Mouse (Mus musculus): ENCODE results near the gene Samm50. TPM values are rescaled to one million over a fixed set of nuclear protein-coding genes. Genes with fewer than 3 reads are reported as not detected.

Samm50 gene
- polyA plus RNA-seq, 1 experiment from 2014 or later, result 56.3 TPM

DNA sequence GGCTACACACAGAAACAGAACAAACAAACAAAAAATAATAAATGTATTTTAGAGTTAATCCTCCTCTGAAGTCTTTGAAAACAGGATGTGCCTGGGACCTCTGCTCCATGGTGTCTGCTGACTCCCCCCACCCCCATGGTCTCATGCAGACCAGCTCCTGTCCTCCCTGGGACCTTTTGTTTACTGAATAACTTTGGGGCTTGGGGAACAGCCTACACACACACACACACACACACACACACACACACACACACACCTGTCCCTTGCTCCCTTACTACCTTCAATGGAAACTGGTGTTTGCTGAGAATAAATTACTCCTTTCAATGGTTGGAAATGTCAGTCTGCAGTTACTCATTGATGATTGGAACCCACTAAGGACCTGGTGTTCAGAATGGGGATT lies 24.0 kb downstream of the Samm50 start:
- no peaks in the 10 kb centered on the region for H3K9me3 ChIP-seq (ENCODE audit: control insufficient read depth, low read length)
- ATAC-seq (ENCODE audit: low FRiP score) (no peak), DNase-seq (ENCODE audit: low spot score) (no peak)
- no peaks in the 10 kb centered on the region for H3K27me3 ChIP-seq (ENCODE audit: control insufficient read depth, insufficient read depth, low read length)
- H3K9ac ChIP-seq, result no peak overlapping the region
- peaks cover 26% of the 10 kb centered on the region for H3K4me1 ChIP-seq (replicated peaks; ENCODE audit: control insufficient read depth, insufficient read depth, low read length)
- H3K4me2 ChIP-seq (replicated peaks), result no peak overlapping the region
- H3K36me3 ChIP-seq (replicated peaks; ENCODE audit: control insufficient read depth, insufficient read depth), result peaks cover 14% of the 10 kb centered on the region; the same call in 1 of the 2 replicates
- H3K27ac ChIP-seq, result 0 out of 2 replicates have a peak overlapping the region, but pooled peaks have one; percentile 4
- no peak overlapping the region for H3K4me3 ChIP-seq (replicated peaks; ENCODE audit: low read length)

GRCm38 (mm10) chr15:84216461-84217084 lies 24.5 kb downstream of the Samm50 start:
- peaks cover 9% of the 10 kb centered on the region; the same call in 1 of the 2 replicates for H3K36me3 ChIP-seq (replicated peaks; ENCODE audit: control insufficient read depth, insufficient read depth)
- 0 out of 2 replicates have a peak overlapping the region, but pooled peaks have one; percentile 4 for H3K27ac ChIP-seq
- DNase-seq (ENCODE audit: low spot score) (no peak), ATAC-seq (ENCODE audit: low FRiP score) (no peak)
- H3K4me1 ChIP-seq (replicated peaks; ENCODE audit: control insufficient read depth, insufficient read depth, low read length), result peaks cover 26% of the 10 kb centered on the region
- no peaks in the 10 kb centered on the region for H3K9me3 ChIP-seq (ENCODE audit: control insufficient read depth, low read length)
- no peaks in the 10 kb centered on the region for H3K27me3 ChIP-seq (ENCODE audit: control insufficient read depth, insufficient read depth, low read length)
- no peak overlapping the region for H3K9ac ChIP-seq
- WGBS, result 28% methylated on average over 7 of the region's 7 CpGs
- no peak overlapping the region for H3K4me2 ChIP-seq (replicated peaks)
- H3K4me3 ChIP-seq (replicated peaks; ENCODE audit: low read length), result no peak overlapping the region

- 27% methylated on average over 23 of the region's 23 CpGs for WGBS
- Histone ChIP-seq H3K4me2 (replicated peaks) (no peak overlapping the region), H3K9ac (no peak overlapping the region), H3K4me3 (replicated peaks; ENCODE audit: low read length) (no peak overlapping the region), H3K27ac (no peak overlapping the region), H3K4me1 (replicated peaks; ENCODE audit: control insufficient read depth, insufficient read depth, low read length) (peaks cover 26% of the 10 kb centered on the region), H3K27me3 (ENCODE audit: control insufficient read depth, insufficient read depth, low read length) (no peaks in the 10 kb centered on the region), H3K9me3 (ENCODE audit: control insufficient read depth, low read length) (no peaks in the 10 kb centered on the region), H3K36me3 (replicated peaks; ENCODE audit: control insufficient read depth, insufficient read depth) (0 out of 2 replicates have a peak, but pooled peaks cover 9% of the 10 kb centered on the region)
- no peak for DNase-seq (ENCODE audit: low spot score)
- no peak for ATAC-seq (ENCODE audit: low FRiP score)
Measured at GRCm38 (mm10) chr15:84217969-84218782, 26.1 kb downstream of the Samm50 start.

DNA sequence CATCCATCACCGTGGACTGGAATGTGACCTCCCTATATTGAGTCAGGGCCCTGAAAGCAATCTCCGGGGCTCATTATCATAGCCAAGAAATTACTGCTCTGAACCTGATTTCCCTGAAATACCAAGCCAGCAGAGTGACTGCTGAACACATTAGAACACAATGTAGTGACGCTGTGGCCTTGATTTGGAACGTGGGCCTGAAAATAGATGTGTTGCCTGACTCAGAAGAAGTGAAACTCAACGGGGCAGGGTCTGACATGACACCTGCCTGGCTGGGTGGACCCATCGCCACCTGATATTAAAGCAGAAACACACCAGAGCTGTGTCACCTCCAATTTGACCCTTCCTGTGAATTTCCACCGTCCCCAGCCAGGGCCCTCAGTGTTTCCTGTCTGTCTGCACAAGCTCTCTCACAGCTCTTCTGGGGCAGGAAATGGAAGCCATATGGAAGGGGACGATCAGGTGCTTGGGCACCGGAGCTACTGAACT lies 26.8 kb downstream of the Samm50 start:
- Histone ChIP-seq H3K36me3 (replicated peaks; ENCODE audit: control insufficient read depth, insufficient read depth) (0 out of 2 replicates have a peak, but pooled peaks cover 9% of the 10 kb centered on the region), H3K4me1 (replicated peaks; ENCODE audit: control insufficient read depth, insufficient read depth, low read length) (peaks cover 33% of the 10 kb centered on the region), H3K4me3 (replicated peaks; ENCODE audit: low read length) (no peak overlapping the region), H3K27ac (peak overlapping the region; percentile 63; the same call in 1 of the 2 replicates), H3K9ac (no peak overlapping the region), H3K27me3 (ENCODE audit: control insufficient read depth, insufficient read depth, low read length) (no peaks in the 10 kb centered on the region), H3K9me3 (ENCODE audit: control insufficient read depth, low read length) (no peaks in the 10 kb centered on the region), H3K4me2 (replicated peaks) (no peak overlapping the region)
- DNase-seq (ENCODE audit: low spot score) (no peak), ATAC-seq (ENCODE audit: low FRiP score) (no peak)
- 26% methylated on average over 9 of the region's 9 CpGs for WGBS

- Histone ChIP-seq H3K9me3 (ENCODE audit: control insufficient read depth, low read length) (no peaks in the 10 kb centered on the region), H3K9ac (no peak overlapping the region), H3K4me2 (replicated peaks) (no peak overlapping the region), H3K36me3 (replicated peaks; ENCODE audit: control insufficient read depth, insufficient read depth) (no peaks in the 10 kb centered on the region), H3K4me3 (replicated peaks; ENCODE audit: low read length) (no peak overlapping the region), H3K4me1 (replicated peaks; ENCODE audit: control insufficient read depth, insufficient read depth, low read length) (peaks cover 47% of the 10 kb centered on the region), H3K27me3 (ENCODE audit: control insufficient read depth, insufficient read depth, low read length) (no peaks in the 10 kb centered on the region), H3K27ac (no peak overlapping the region)
- ATAC-seq (ENCODE audit: low FRiP score) (no peak), DNase-seq (ENCODE audit: low spot score) (no peak)
- 79% methylated on average over 5 of the region's 5 CpGs for WGBS
Measured at GRCm38 (mm10) chr15:84221539-84221938, 29.5 kb downstream of the Samm50 start.

- H3K9ac ChIP-seq, result no peak overlapping the region
- peaks cover 42% of the 10 kb centered on the region for H3K4me1 ChIP-seq (replicated peaks; ENCODE audit: control insufficient read depth, insufficient read depth, low read length)
- WGBS, result 25% methylated on average over 6 of the region's 6 CpGs
Measured at GRCm38 (mm10) chr15:84223423-84223822, 31.4 kb downstream of the Samm50 start.

GRCm38 (mm10) chr15:84224779-84225178 lies 32.7 kb downstream of the Samm50 start:
- ATAC-seq (ENCODE audit: low FRiP score) (no peak), DNase-seq (ENCODE audit: low spot score) (no peak)
- no peaks in the 10 kb centered on the region for H3K9me3 ChIP-seq (ENCODE audit: control insufficient read depth, low read length)
- no peak overlapping the region for H3K4me2 ChIP-seq (replicated peaks)
- H3K27ac ChIP-seq, result no peak overlapping the region
- 32% methylated on average over 10 of the region's 10 CpGs for WGBS
- H3K4me1 ChIP-seq (replicated peaks; ENCODE audit: control insufficient read depth, insufficient read depth, low read length), result peaks cover 35% of the 10 kb centered on the region
- no peak overlapping the region for H3K4me3 ChIP-seq (replicated peaks; ENCODE audit: low read length)
- no peak overlapping the region for H3K9ac ChIP-seq
- no peaks in the 10 kb centered on the region for H3K36me3 ChIP-seq (replicated peaks; ENCODE audit: control insufficient read depth, insufficient read depth)
- H3K27me3 ChIP-seq (ENCODE audit: control insufficient read depth, insufficient read depth, low read length), result no peaks in the 10 kb centered on the region

More at GRCm38 (mm10) chr15:84223423-84223822, 31.4 kb downstream of the Samm50 start:
- ATAC-seq (ENCODE audit: low FRiP score) (0 out of 2 replicates have a peak, but pooled peaks have one; percentile 18), DNase-seq (ENCODE audit: low spot score) (no peak)
- Histone ChIP-seq H3K27ac (no peak overlapping the region; the same call in 1 of the 2 replicates), H3K4me2 (replicated peaks) (no peak overlapping the region), H3K4me3 (replicated peaks; ENCODE audit: low read length) (no peak overlapping the region), H3K27me3 (ENCODE audit: control insufficient read depth, insufficient read depth, low read length) (no peaks in the 10 kb centered on the region), H3K9me3 (ENCODE audit: control insufficient read depth, low read length) (no peaks in the 10 kb centered on the region), H3K36me3 (replicated peaks; ENCODE audit: control insufficient read depth, insufficient read depth) (no peaks in the 10 kb centered on the region)

DNA sequence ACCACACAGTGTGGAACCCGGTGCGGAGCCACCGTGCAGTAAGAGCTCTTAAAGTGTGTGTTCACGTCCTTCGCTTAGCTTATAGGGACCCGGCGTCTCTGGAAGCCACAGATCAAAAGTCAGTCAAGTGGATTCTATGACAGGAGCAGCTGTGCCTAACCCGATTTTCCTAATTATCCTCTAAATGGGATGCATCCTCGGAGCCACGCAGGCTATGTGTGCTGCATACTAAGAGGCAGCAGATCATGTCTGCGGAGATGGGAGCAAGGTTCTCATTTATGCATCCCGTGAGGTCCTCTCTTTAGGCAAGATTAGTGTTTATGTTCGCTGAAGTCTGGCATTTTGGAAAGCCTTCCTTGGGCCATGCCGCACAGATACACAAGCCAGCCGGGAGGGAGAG lies 34.9 kb downstream of the Samm50 start:
- H3K4me1 ChIP-seq (replicated peaks; ENCODE audit: control insufficient read depth, insufficient read depth, low read length), result peaks cover 48% of the 10 kb centered on the region
- DNase-seq (ENCODE audit: low spot score), result peak; percentile 76

DNA sequence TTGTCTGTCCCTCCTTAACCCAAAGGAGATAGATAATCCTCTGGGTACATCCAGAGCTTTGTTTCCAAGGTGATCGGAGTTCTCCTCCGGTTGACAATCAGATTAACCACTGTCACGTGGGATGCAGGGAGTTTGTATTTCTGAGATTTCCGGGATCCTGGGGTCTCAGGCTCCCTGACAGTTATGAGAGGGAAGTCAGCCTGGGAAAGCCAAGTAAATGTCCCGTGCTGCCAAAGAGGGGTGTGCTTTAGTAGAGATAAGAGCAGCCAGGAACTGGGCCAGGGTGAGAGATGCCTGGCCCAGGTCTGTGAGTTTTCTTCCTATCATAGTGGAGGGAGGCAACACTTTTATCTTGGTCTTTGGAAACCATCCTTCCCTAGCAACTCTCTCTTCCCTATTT lies 38.6 kb downstream of the Samm50 start:
- Histone ChIP-seq H3K4me1 (replicated peaks; ENCODE audit: control insufficient read depth, insufficient read depth, low read length) (peaks cover 40% of the 10 kb centered on the region), H3K36me3 (replicated peaks; ENCODE audit: control insufficient read depth, insufficient read depth) (no peaks in the 10 kb centered on the region), H3K27ac (peak overlapping the region; percentile 78), H3K9ac (peak overlapping the region; percentile 60; the same call in 1 of the 2 replicates), H3K4me3 (replicated peaks; ENCODE audit: low read length) (no peak overlapping the region), H3K9me3 (ENCODE audit: control insufficient read depth, low read length) (no peaks in the 10 kb centered on the region), H3K4me2 (replicated peaks) (peak overlapping the region; percentile 68), H3K27me3 (ENCODE audit: control insufficient read depth, insufficient read depth, low read length) (no peaks in the 10 kb centered on the region)
- WGBS, result 11% methylated on average over 5 of the region's 5 CpGs
- DNase-seq (ENCODE audit: low spot score) (no peak), ATAC-seq (ENCODE audit: low FRiP score) (no peak)

More for the DNA sequence above, 34.9 kb downstream of the Samm50 start:
- H3K36me3 ChIP-seq (replicated peaks; ENCODE audit: control insufficient read depth, insufficient read depth), result no peaks in the 10 kb centered on the region
- ATAC-seq (ENCODE audit: low FRiP score), result peak; percentile 70
- peak overlapping the region; percentile 65 for H3K27ac ChIP-seq
- H3K4me3 ChIP-seq (replicated peaks; ENCODE audit: low read length), result no peak overlapping the region
- no peaks in the 10 kb centered on the region for H3K27me3 ChIP-seq (ENCODE audit: control insufficient read depth, insufficient read depth, low read length)
- 25% methylated on average over 15 of the region's 15 CpGs for WGBS
- no peak overlapping the region for H3K4me2 ChIP-seq (replicated peaks)
- no peak overlapping the region for H3K9ac ChIP-seq
- no peaks in the 10 kb centered on the region for H3K9me3 ChIP-seq (ENCODE audit: control insufficient read depth, low read length)
